Mouse (Mus musculus) gastrocnemius, adult 2 months (tissue): Measurements from ENCODE around the gene Stx8. TPM values are rescaled to one million over a fixed set of nuclear protein-coding genes. Genes with fewer than 3 reads are reported as not detected.

Source experiments
- DNase-seq: peaks from one replicate; pipeline ENCODE4 v3.0.0; 2022
- H3K27ac ChIP-seq: fragments of 200-600 bp; 2 replicates; pipeline ENCODE4 v1.8.1; 2022; ENCODE audit warnings: mild to moderate bottlenecking
- H3K4me3 ChIP-seq: fragments of 200-600 bp; 2 replicates; pipeline ENCODE4 v1.8.1; 2022; ENCODE audit warnings: mild to moderate bottlenecking, moderate library complexity
- CTCF ChIP-seq: fragments of 200-600 bp; IDR thresholded peaks from 2 replicates; pipeline ENCODE4 v1.8.1; 2022; ENCODE audit warnings: antibody characterized with exemption, mild to moderate bottlenecking, moderate library complexity
- intact Hi-C: fragments of 180-260 bp; cut with DNase I; formaldehyde crosslinking; loops from one replicate; pipeline ENCODE4 v1.15.1; 2025
- total RNA-seq, 2 experiments: library from RNA; stranded (reverse); gene quantifications; 2 replicates each; pipeline ENCODE4 v1.2.3; 2021

The Stx8 gene
- total RNA-seq, 2 experiments from 2014 or later, result 21.0 to 25.9 TPM

DNA sequence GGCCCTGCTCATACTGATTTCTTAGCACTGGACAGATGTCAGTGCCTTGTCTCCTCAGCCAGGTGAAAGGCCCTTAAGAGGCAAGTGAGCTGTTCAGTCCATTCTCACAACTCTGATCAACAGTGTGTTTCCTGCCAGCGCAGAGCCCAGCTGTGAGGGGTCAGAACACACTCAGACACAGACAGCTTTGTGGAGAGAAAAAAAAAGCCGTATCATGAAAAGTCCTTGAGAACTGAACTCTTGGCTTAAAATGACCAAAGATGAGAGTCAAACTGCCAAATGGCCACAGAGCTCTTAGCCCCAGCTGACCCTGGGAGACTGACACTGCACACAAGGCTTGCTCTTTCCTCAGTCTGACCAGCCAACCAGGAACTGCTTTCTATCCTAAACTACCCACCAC lies 242.0 kb downstream of the Stx8 start:
- Histone ChIP-seq H3K27ac (peak overlapping the region; percentile 4; the same call in 1 of the 2 replicates), H3K4me3 (no peak overlapping the region)
- no peak for TF ChIP-seq CTCF
- intact Hi-C loops, result no loop called here
- no peak for DNase-seq

DNA sequence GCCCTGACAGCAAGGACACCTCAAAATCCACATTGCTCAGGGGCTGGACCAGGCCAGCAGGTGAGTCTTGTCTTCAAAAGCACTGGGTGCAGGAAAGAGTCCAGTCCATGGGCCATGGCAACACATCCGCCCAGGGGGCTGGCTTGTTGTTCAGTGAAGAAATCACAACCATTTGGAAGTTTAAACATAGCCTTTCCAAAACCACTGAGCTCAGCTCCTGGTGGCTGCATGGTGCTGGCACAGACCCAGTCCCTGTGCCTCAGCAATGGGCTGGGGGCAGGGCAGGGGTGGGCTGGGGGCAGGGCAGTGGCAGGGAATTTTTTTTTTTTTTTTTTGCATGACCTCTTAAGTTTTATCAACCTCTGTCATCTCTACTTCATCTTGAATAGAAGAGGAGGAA lies 242.6 kb downstream of the Stx8 start:
- DNase-seq, result no peak
- intact Hi-C loops, result no loop called here
- no peak overlapping the region for H3K4me3 ChIP-seq
- TF ChIP-seq CTCF, result no peak
- H3K27ac ChIP-seq, result 0 out of 2 replicates have a peak overlapping the region, but pooled peaks have one; percentile 12

- DNase-seq, result no peak
- Histone ChIP-seq H3K27ac (no peak overlapping the region), H3K4me3 (no peak overlapping the region)
- intact Hi-C loops, result no loop called here
- TF ChIP-seq CTCF, result no peak
Measured at GRCm38 (mm10) chr11:68209506-68209905, 243.5 kb downstream of the Stx8 start.

GRCm38 (mm10) chr11:68210714-68211113 lies 244.7 kb downstream of the Stx8 start:
- no peak for TF ChIP-seq CTCF
- intact Hi-C loops, result no loop called here
- H3K27ac ChIP-seq, result no peak overlapping the region
- no peak overlapping the region for H3K4me3 ChIP-seq
- no peak for DNase-seq

- no peak overlapping the region for H3K4me3 ChIP-seq
- peak; percentile 62 for TF ChIP-seq CTCF
- intact Hi-C loops, result loop anchor here (2.0 kb wide), 1 partner anchor 197 kb away; no protein-coding TSS in a partner anchor
- H3K27ac ChIP-seq, result peak overlapping the region; percentile 61
- peak; percentile 62 for DNase-seq
Measured at GRCm38 (mm10) chr11:68211924-68212578, 246.1 kb downstream of the Stx8 start.

DNA sequence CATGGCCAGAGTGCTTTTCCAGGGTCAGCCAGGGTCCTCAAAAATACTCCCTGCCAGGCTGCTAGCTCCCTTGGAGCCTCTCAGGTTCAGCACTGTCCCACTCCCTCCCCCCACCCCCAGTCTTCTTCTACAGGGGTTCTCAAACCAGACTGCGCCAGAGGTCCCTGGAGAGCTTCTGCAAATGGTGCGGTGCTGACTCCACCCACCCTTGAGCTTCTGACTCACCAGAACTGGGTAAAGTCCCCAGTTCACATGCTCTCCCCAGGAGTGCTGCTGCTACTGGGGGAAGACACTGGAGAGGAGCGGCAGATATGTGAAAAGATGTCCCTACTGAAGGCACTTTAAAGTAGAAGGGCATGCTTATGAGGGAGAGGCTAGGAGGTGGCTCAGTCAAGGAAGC lies 247.9 kb downstream of the Stx8 start:
- no peak overlapping the region for H3K4me3 ChIP-seq
- DNase-seq, result peak; percentile 44
- no peak for TF ChIP-seq CTCF
- no peak overlapping the region for H3K27ac ChIP-seq
- intact Hi-C loops, result loop anchor here (2.0 kb wide), 1 partner anchor 195 kb away; no protein-coding TSS in a partner anchor

GRCm38 (mm10) chr11:68214496-68215205 lies 248.7 kb downstream of the Stx8 start:
- no peak for TF ChIP-seq CTCF
- Histone ChIP-seq H3K27ac (no peak overlapping the region), H3K4me3 (no peak overlapping the region)
- no peak for DNase-seq
- intact Hi-C loops, result no loop called here

GRCm38 (mm10) chr11:68215206-68215912 lies 249.4 kb downstream of the Stx8 start:
- no peak for TF ChIP-seq CTCF
- H3K27ac ChIP-seq, result 0 out of 2 replicates have a peak overlapping the region, but pooled peaks have one; percentile 6
- DNase-seq, result no peak
- intact Hi-C loops, result no loop called here
- H3K4me3 ChIP-seq, result no peak overlapping the region

DNA sequence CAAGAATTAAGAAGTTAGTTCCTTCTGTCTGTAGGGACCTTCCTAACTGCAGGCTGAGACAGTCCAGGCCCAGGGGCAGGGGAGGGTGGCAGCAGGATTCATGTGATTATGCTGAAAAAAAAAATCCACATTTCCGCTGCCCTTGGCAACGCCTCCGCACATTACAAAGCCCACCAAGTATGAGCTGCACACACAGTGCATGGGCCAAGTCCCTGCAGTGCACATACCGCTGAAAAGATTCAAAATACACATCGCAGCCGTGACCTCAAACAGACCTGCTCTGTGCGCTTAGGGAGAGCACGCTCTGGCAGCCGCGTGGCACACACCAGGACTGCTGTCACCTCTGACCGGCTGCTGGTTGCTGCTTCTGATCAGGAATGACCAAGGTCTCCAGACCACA lies 250.0 kb downstream of the Stx8 start:
- intact Hi-C loops, result no loop called here
- 0 out of 2 replicates have a peak overlapping the region, but pooled peaks have one; percentile 6 for H3K27ac ChIP-seq
- no peak overlapping the region for H3K4me3 ChIP-seq
- DNase-seq, result no peak
- no peak for TF ChIP-seq CTCF

- no peak overlapping the region for H3K4me3 ChIP-seq
- no peak for TF ChIP-seq CTCF
- H3K27ac ChIP-seq, result no peak overlapping the region
- no peak for DNase-seq
- intact Hi-C loops, result no loop called here
Measured at GRCm38 (mm10) chr11:68220733-68221132, 254.7 kb downstream of the Stx8 start.

DNA sequence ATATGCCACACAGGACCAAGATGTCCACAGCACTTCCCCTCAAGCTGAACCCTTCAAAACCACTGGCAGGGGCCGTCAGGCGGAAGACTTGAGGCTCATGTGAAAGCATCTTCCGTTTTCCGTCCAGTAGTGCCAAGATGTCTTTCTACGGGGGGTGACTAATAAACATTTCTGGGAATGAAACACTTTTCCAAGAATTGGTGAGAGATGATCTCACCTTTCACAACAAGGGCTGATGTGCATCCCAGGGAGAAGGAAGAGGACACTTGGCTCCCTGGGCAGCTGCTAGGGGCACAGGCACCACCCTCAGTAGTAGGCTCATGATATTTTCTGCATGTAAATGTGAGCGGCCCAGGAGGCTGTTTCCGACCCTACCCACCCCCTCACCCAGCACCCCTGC lies 256.2 kb downstream of the Stx8 start:
- intact Hi-C loops, result no loop called here
- H3K27ac ChIP-seq, result no peak overlapping the region
- TF ChIP-seq CTCF, result no peak
- DNase-seq, result no peak
- no peak overlapping the region for H3K4me3 ChIP-seq

DNA sequence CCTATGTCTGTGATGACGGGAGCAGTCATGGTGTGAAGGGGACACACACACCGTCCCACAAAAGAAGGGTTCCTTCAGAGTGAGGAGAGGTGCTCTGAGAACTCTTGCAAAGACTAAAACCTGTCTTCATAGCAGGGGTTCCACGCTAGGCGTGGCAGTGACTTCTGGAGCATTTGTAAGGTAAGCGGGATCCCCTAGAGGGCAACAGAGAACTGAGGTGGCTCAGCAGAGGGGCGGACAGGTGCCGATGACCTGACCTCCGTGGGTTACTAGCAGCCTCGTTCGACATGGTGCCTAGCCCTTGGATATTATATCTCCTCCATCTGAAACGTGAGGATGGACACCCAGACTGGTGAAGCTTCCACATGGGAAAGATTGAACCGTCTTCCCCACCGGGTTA lies 257.1 kb downstream of the Stx8 start:
- no peak overlapping the region for H3K4me3 ChIP-seq
- TF ChIP-seq CTCF, result no peak
- intact Hi-C loops, result no loop called here
- DNase-seq, result no peak
- H3K27ac ChIP-seq, result no peak overlapping the region

GRCm38 (mm10) chr11:68226654-68227057 lies 260.7 kb downstream of the Stx8 start:
- intact Hi-C loops, result no loop called here
- no peak for TF ChIP-seq CTCF
- Histone ChIP-seq H3K4me3 (no peak overlapping the region), H3K27ac (no peak overlapping the region)
- no peak for DNase-seq
